Mouse (Mus musculus) bone marrow, adult 2 months (tissue): Measurements from ENCODE around the gene Prelid1.

Experiments used
- CTCF ChIP-seq: fragments of 200-500 bp; IDR thresholded peaks from 2 replicates; pipeline ENCODE4 v1.5.1; 2011; ENCODE audit warnings: low read length, control low read depth; ENCODE audit not compliant: control insufficient read depth, insufficient read depth
- POLR2A ChIP-seq: fragments of 200-500 bp; IDR thresholded peaks from 2 replicates; pipeline ENCODE4 v1.6.1; 2011; ENCODE audit warnings: low read depth, mild to moderate bottlenecking, control low read depth, low read length, borderline replicate concordance; ENCODE audit not compliant: control insufficient read depth

DNA sequence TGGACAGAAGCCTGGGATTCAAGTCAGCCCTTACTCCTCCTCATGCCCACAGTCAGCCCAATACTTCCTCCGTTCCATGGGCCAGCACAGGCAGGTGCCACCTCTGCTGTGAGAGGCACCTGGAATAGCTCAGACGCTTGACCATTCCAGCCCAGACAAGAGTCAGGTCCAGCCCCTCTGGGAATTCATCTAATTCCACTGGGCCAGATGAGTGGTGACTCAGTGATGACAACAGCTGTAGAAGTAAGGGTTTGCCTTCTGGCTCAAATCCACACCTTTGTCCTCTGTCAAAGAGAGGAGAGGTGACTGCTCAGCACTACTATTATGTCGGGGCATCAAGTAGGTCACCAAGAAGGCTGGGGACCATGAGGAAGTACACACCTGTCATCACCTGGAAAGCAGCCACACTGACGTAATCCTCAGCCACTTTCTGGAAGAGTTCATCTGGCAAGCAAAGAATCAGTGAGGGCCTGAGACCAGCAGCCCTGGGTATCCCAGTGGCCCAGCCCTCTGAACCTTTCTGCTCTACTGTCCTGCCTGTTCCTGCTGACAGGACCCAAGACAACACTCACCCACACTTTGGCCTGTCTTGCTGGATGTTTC, at the start of gene Prelid1:
- no peak for TF ChIP-seq CTCF
- TF ChIP-seq POLR2A = no peak
